Mouse (Mus musculus): ENCODE data around the gene Orm1.

Gene Orm1

DNA sequence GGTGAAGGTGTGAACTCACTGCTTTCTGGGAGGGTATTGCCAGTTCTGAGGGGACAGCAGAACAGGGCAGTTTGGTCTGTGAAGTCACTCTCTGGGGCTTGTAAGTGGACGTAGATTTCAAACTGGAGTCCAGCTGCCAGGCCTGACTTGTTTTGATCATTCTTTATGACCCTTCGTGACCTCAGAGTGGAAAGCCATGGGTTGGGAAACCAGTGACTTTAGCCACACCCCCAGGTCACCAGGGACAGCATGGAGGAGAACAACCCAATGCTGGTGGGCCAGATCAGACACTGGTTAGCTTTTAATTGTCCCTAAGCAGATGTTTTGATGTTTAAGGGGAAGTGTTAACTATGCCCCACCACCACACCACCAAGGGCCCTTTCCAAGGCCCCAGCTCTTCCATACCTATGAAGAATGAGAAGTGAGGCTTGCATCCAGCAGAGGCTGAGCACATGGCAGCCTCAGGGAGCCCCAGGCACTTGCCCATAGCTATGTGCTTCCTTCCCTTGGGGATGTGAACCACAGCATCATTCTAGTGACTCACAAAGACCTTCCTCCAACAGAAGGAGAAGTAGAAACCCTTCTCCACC is 12.7 kb downstream of the Orm1 start:
- DNase-seq: peak; percentile 93

DNA sequence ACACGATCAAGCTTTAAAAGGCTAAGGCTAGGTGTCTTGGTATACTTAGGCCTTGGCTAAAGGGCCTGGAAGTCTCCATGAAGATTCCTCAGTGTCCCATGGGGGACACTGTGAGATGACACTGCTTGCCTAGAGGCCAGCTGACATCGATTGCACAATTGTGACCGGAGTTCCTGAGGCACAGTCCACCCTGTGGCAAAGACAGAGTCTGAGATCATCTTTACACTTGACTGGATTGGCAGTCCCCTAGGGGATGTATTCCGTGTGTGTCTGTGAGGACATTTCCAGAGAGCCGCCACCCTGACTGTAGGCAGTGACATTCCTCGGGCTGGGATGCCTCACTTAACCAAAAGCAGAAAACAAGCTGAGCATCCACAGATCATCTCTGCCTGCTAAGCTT is 15.5 kb downstream of the Orm1 start:
- no peak for DNase-seq

DNA sequence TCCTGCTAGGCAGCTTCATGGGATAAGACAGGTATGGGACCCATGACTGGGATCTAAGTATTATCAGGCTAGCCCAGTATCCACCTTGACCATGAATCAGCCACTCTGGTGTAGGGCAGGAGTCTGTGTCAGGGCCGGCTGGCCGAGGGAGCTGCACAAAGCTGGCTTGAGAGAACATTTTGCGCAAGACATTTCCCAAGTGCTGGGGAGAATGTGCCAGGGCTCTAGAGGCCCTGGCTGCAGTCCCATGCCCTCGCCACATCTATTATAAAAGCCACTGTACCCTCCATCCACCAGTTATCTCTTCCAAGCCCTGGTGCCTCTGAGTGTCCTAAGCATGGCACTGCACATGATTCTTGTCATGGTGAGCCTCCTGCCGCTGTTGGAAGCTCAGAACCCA is 17.8 kb downstream of the Orm1 start, which contains the start of gene Orm2:
Gene Orm2, plus strand, starts transcription at position 300 of the 400 bp plus-strand sequence.
- DNase-seq: peak; percentile 94

DNA sequence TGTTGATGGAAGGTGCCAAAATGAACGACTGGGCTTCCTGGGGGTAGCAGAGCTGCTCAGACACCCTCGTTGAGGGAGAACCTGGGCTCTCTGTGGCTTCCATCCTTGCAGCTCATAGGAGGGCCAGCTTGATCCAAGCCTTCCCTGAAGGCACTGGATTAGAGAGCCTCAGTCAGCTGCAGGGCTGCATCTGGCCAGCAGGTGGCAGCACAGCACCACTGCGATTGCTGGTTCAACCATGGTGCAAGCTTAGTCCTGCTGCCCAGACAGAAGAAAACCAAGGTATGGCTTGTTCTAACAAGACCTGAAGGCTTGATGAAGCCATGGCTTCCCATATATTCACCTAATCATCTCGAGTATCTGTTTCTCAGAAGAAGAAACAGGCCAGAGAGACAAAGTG is 24.2 kb downstream of the Orm1 start:
- DNase-seq: peak; percentile 97

DNA sequence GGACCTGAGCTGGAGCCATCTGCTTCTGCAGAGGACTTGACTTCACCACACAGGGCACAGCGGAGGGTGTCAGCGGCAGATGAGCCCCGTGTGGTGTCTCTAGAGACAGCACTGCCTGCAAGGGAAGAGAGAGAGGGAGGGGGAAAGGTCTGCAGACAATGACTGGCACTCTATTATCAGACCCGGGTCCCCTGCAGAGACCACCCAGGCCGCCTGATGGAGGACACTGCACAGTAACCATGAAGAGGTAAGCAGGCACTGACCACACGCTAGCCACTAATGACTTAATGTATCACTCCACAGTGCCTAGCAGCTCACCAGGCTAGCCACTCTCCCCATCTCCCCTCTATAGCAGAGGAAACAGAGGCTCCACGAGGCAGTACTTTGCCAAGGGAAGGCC is 26.5 kb downstream of the Orm1 start:
- no peak for DNase-seq

DNA sequence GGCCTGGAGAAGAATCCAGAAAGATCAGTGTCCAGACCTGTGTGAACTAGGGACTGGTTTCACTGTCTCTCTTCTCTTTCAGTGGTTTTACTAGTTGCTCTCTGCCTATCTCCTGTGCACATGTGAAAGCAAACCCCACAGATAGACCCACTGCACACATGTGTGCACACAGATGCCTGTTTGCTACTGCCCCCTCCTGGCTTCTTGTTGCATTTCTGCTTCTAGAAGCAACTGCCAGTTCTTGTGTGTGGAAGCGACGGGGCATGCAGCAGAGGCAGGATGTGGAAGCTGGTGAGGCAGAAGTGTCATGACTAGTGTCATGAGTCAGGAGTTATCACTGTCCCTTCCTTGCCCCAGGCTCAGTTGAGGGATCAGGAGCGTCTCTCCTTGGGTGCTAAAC is 27.5 kb downstream of the Orm1 start:
- DNase-seq: no peak

DNA sequence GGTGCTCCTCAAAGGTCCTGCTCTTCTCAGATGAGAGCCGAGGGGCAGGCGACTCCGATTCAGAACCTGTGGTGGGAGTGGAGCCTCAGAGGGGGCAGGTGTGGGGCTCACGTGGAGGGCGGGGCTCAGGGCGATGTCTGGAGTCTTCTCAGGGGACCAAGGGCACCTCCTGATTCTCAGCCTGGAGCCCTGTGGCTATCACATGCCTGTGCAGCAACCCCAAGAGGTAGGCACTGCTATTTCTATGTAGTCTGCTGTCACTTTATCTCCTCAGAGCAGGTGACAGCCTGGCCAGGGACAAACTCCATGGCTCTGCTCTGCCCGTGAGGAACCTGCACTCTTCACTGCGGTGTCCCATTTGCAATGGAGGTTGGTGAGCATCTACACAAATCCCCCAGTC is 29.0 kb downstream of the Orm1 start:
- peak; percentile 87 for DNase-seq

DNA sequence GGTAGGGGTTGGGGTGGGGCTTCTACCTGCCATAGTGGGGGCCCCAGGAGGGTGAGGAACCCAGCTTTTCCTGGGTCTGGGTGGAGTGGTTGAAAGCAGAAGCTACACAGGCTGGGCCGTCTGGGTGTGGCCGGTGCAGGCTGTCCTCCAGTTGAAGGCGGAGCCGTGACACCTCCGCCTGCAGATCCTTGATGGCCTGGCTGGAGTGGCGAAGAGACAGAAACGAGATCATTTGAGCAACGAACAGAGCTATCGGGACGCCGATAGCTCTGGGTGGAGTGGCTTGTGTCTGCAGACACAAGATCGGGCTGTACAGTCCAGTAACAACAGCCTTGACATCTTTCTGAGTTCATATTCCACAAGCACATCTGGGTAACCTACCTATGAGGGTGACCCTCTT is 30.0 kb downstream of the Orm1 start:
- no peak for DNase-seq

DNA sequence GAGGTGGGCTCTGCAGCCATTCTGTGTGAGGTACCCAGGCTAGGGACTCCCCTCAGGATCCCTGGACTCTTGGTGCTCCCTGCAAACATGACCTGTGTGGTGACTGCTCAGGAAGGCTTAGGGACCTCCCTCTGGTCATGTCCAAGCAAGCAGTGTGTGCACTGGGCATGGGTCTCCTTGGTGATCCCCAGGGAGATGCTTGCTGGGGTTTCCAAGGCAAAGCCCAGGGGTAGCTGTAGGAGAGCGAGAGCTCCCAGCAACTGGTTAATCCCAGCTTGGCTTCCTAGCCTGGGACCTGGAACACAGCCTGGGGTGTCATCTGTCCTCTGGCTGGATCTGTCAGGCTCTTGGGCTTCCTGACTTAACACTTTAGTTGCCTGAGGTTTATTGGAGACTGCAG is 31.0 kb downstream of the Orm1 start:
- DNase-seq: peak; percentile 91

DNA sequence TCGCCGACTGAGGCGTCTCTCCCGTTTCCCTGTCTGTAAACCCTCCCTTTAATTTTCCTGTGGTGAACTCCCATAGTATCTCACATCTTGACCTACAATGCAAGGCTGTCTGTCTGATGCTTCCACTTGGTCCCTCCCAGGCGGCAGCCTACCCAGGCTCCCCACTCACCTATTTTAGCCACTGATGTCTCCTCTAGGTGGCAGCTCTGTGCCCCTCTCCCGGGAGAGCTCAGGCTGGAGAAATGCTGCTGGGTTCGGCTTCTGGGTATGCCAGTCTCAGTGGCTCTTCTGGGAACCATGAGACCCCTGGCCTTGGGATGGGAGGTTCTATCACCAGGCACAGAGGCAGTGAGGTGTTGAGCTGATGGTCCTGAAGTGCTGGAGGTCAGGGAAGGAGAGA is 33.1 kb downstream of the Orm1 start:
- DNase-seq: no peak

DNA sequence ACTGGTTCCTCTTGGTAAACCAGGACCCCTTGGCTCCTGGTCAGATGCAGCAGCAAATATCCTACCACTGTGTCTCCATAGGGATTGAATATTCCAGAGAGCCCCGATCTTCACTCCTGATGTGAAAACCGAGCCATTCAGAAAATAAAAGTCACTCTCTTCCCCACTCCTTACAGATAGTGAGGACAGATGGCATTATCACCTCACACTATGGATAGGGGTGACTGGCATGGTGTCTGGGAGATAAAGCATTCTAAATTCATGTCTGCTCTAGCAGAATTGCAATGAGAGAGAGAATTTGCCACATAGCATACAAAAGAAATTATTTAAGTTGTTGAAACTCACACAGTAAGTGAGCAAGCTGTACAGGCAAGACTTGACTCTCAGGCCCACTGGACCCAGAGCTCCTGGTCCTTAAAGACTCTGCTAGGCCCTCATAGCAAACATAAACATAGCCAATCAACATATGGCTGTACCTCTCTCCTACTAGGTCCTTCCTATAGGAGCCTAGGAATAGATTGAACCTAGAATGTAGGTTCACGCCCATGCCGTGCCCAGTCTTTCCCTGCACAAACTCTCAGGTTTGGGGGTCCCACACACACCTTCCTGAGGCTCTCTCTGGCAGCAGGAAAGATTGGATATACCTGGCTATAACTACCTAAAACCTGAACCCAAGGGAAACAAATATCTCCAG is 38.5 kb downstream of the Orm1 start:
- DNase-seq: no peak

DNA sequence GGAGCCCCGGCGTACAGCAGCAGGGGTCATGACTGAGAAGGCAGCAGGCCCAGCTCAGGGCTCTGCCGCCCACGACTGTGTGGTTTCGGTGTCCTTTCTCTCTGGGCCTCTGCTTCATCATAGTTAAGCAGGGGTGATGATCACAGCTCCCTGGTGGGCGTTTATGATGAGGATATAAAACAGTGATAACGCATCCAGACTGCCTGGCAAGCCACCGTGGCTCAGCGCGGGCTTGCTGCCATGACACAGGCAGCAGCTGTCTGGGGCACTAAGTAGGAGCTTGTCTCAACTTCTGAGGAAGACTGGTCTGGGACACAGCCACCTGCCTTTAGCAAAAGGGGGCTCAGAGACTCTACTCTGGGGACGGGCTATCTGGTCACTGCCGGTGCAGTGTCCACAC is 39.1 kb downstream of the Orm1 start:
- DNase-seq: no peak

DNA sequence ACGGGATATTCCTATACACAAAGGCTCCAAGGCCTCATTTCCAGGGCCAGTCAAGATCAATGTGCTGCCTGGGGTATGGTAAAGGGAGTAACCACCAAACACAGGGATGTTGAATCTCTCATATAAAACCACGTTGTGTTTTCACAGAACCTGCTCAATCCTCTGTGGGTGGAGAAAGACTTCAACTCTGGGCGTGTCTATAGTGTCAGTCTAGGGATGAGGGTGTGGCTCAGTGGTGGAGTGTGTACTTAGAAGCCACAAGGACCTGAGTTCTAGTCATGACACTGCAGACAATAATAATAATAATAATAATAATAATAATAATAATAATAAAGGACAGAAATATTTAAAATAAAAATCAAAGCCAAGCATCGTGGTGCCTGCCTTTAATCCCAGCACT is 39.9 kb downstream of the Orm1 start:
- no peak for DNase-seq

DNA sequence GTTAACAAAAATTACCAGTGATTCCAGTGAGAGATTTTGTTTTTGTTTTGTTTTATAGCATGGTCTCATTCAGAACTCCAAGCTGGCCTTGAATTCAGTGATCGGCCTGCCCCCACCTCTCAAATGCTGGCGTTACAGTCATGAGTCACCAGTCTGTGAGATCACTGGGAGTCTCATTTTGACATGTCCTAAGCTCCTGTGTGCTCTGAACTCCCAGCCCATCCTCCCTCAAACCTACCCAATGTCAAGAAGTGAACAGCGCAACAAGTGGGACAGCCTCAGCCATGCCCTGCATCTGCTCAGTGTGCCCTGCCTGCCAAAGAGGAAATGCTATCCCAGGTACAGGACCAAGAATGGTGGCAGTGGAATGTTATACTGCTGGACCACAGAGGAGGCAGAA is 40.9 kb downstream of the Orm1 start:
- no peak for DNase-seq

DNA sequence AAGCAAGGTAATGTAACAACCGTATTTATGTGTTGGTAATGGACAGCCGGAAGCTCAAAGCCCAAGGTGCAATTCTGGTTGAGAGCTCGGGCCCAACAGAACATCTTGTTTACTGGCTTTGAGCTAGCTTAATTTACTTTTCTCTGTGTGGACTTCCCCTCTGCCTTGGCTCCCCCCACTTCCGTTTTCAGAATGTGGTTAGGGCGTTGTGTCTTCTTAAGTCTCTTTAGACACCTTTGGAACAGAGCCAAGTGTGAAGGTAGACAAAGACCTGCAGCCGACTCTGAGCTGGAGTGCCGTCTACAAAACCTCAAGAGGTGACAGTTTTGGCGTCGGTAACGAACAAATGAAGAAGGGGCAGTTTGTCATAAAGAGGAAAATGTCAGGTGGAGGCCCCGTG is 41.4 kb downstream of the Orm1 start:
- no peak for DNase-seq

DNA sequence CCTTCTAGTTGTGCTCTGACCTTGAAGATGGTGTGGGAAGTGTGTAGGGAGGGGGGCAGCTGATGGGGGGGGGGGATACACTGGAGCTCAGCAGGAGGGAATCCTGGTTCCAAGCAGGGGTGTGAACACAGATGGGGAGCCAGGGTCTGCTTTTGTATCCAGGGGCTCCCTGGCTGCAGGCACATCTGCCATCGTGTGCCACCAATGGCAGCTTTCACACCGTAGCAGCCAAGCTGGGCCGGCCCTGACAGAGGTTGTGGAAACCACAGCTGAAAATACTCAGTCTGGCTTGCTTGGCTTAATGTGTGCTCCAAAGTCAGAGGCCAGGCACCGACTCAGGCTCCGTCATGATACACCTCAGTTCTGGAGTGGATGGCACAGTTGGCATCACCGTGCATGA is 43.7 kb downstream of the Orm1 start:
- DNase-seq: no peak

DNA sequence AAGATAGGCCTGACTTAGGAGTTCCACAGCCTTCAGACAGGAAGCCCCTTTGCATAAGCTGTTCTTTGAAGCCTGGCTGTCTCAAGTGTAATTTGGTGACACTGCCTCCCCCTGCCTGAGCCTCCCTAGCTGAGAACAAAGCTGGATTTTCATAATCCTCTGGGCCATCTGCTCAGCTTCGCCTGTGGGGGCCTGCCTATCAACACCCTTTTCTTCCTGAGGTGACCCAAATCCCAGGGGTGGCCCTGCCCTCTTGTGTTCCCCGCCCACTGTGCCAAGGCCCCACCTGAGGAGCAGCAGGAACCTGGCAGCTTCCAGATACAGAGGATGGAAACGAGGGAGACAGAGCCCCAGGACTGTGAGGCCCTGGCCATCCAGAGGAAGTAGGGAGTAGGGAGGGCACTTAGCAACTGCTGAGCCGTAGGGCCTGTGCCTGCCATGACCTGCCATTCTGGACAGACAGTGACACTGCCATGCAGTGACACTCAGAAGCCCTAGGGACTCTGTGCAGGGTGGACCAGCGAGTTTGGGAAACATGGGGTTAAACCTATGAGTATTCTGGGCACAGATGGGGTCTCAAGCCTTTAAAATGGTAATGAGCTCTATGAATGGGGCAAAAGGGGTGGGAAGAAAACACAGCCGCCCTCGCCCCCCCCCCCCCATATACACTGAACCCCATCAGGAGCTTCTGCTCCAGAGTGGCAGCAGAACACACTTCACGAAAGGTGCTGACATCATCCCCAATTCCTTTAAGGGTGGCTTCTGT is 44.9 kb downstream of the Orm1 start:
- peak; percentile 90 for DNase-seq

DNA sequence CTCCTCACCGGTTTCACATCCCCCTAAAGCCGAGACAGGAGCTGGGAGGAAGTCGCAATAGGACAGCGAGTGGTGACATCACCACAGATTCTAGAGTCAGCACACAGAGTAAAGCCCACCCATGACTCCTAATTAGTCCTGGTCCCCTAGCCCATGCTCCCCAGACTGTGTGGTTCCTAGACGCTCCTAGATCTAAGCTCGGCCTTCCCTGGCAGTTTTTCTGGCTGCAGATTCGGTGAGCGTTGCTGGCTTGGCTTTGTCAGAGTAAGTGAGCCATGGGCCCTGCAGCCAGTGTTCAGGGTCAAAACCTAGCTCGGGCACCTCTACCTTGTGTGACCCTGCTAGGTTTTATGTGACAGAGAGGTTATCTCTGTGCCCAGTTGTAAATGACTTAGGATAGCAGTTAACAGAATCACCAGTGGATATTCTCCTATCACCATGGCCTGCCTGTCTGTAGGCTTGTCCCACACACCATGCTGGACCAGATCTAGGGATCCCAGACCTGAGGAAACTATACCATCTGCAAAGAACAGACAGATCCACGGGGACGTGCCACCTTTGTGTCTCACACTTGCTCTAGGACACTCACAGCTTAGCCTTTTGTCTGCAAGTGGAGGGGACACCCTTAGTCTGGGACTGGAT is 45.6 kb downstream of the Orm1 start:
- peak; percentile 94 for DNase-seq

DNA sequence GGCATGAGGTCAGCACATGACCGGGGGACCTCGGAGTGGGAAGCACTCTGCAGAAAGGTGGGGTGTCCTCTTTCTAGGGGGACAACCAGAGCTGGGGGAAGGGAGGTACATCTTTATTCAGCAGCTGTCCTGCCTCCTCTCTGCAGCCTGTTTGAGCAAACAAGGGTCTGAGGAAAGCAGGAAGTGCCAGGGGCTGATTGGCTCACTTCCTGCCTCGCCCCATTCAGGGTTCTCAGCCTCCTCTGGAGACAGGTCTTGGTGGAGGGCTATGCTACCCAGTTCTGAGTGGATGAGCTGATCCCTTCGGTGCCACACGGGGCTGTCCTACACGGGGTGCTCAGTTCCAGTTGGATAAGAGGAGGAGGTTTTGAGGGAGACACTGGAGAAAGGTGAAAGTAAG is 47.0 kb downstream of the Orm1 start:
- DNase-seq: no peak

All from heart, adult 11 months (tissue).